Mouse (Mus musculus) limb, embryonic 14.5 days (tissue): ENCODE measurements at regions not wholly inside any gene's neighbourhood (a gene's known extent, or its start where the extent isn't known, plus 50 kb on each side); places are given as distances from the start of the nearest gene placed in this dataset.
A peak's percentile ranks its signal among the peaks of the same experiment; 100 is the strongest.

Experiments used
- ATAC-seq: fragments of 200-750 bp; cut with Nextera tagmentation; 2 replicates; pipeline ENCODE4 v1.8.0; 2017; ENCODE audit warnings: low read depth, moderate number of reproducible peaks, moderate TSS enrichment; ENCODE audit not compliant: low FRiP score
- DNase-seq: peaks from one replicate; pipeline ENCODE4 v3.0.0-alpha.2; 2015; ENCODE audit warnings: low spot score
- H3K27ac ChIP-seq: fragments of 300-500 bp; sonication (generic); replicated peaks from 2 replicates; pipeline ENCODE4 v1.5.1; 2014; ENCODE audit warnings: low read depth, mild to moderate bottlenecking, low read length, moderate library complexity, mixed read lengths
- H3K27me3 ChIP-seq: fragments of 300-500 bp; sonication (generic); 2 replicates; pipeline ENCODE4 v1.6.1; 2014; ENCODE audit warnings: low read length, mixed read lengths; ENCODE audit not compliant: control insufficient read depth, insufficient read depth
- H3K36me3 ChIP-seq: fragments of 300-500 bp; sonication (generic); 2 replicates; pipeline ENCODE4 v1.6.1; 2014; ENCODE audit warnings: mild to moderate bottlenecking, low read length, moderate library complexity, mixed read lengths; ENCODE audit not compliant: control insufficient read depth, insufficient read depth
- H3K4me1 ChIP-seq: fragments of 300-500 bp; sonication (generic); 2 replicates; pipeline ENCODE4 v1.6.1; 2014; ENCODE audit warnings: antibody characterized with exemption, low read length, mixed read lengths; ENCODE audit not compliant: control insufficient read depth, insufficient read depth
- H3K4me2 ChIP-seq: fragments of 300-500 bp; sonication (generic); replicated peaks from 2 replicates; pipeline ENCODE4 v1.6.1; 2014; ENCODE audit warnings: low read depth, mild to moderate bottlenecking, low read length, moderate library complexity; ENCODE audit not compliant: severe bottlenecking
- H3K4me3 ChIP-seq: fragments of 300-500 bp; sonication (generic); replicated peaks from 2 replicates; pipeline ENCODE4 v1.5.1; 2014; ENCODE audit warnings: low read length
- H3K9ac ChIP-seq: fragments of 300-500 bp; sonication (generic); 2 replicates; pipeline ENCODE4 v1.6.1; 2014; ENCODE audit warnings: mild to moderate bottlenecking, low read depth, low read length, moderate library complexity; ENCODE audit not compliant: severe bottlenecking
- H3K9me3 ChIP-seq: fragments of 300-500 bp; sonication (generic); 2 replicates; pipeline ENCODE4 v1.6.1; 2016; ENCODE audit warnings: low read length; ENCODE audit not compliant: control insufficient read depth
- POLR2A ChIP-seq: fragments of 200-500 bp; IDR thresholded peaks from 2 replicates; pipeline ENCODE4 v1.8.0; 2012; ENCODE audit warnings: inconsistent platforms, mild to moderate bottlenecking, moderate library complexity, borderline replicate concordance; ENCODE audit not compliant: insufficient read depth, insufficient read length; ENCODE audit errors: extremely low read depth
- WGBS: fragments of 180-500 bp; shearing (Covaris S2); extraction: QIAGEN DNeasy Blood & Tissue Kit; methylation state at CpG from one replicate; pipeline ENCODE4 v1.1.7; 2014; 5-methylcytosine and 5-hydroxymethylcytosine counted together

- no peak overlapping the region for H3K9ac ChIP-seq
- DNase-seq = no peak
- H3K27ac ChIP-seq = no peak overlapping the region
- ATAC-seq = no peak
- H3K9me3 ChIP-seq = no peaks in the 10 kb centered on the region
- peaks cover 5% of the 10 kb centered on the region; the same call in 1 of the 2 replicates for H3K4me1 ChIP-seq
- H3K27me3 ChIP-seq = no peaks in the 10 kb centered on the region
- TF ChIP-seq POLR2A = no peak
- no peak overlapping the region for H3K4me2 ChIP-seq
- H3K36me3 ChIP-seq = no peaks in the 10 kb centered on the region
- no peak overlapping the region for H3K4me3 ChIP-seq
- 77% methylated on average over 10 of the region's 10 CpGs for WGBS
Observed at GRCm38 (mm10) chr3:41185305-41186097, 102.7 kb upstream of the Pgrmc2 start.

DNA sequence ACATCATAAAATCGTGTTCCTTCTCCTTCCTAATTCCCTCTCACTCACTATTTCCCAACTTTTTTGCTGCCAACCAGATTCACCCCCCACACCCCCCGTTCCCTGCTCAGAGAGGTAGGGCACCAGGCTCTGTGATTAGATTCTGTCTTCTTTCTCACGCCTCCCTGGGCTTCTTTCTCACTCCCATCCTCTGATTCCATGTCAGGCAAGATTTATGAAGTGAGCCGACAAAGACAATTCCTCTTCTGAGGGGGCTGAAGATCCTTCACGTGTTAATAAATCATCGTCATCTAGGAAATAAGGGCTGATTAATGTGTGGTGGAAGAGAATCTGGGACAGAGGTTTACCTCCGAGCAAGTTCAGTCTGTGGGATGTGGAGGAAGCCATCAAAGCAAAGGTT lies 101.5 kb upstream of the Pgrmc2 start:
- Histone ChIP-seq H3K27ac (no peak overlapping the region), H3K36me3 (no peaks in the 10 kb centered on the region), H3K9me3 (no peaks in the 10 kb centered on the region), H3K4me2 (no peak overlapping the region), H3K4me3 (no peak overlapping the region), H3K4me1 (peaks cover 5% of the 10 kb centered on the region; the same call in 1 of the 2 replicates), H3K27me3 (no peaks in the 10 kb centered on the region), H3K9ac (no peak overlapping the region)
- no peak for DNase-seq
- no peak for TF ChIP-seq POLR2A
- no peak for ATAC-seq
- WGBS = 51% methylated on average over 7 of the region's 7 CpGs

DNA sequence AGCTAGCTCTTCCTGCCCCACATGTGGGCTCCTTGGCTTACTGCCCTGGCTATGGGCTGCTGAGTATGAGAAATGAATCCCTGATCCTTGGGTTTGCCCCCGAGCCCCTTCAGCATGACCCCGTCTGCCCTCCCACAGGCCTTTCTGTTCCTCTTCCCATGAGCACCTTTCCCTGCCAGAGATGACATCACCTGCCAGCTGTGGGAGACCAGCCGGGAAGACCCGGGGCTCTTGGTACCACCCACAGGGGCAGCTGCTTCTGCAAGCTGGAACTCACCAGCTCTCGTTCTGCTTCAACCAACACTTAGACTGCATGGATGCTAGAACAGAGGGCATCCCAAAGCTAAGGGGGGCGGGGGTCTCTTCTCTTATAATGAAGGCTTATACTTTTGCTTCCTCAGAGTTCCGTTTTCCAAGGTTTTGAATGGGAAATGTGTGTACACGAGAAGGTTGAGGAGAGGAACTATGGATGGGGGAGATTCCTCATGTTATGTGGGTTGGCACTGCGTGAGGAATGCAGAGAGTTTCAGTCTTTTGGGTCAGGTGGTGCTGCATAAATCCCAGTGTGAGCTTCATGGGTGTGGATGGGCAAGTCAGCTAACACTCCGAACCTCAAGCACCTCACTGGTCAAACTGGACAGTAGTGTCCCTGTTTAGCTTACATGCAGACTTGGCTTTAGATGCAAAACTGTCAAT lies 100.2 kb upstream of the Pgrmc2 start:
- no peak overlapping the region for H3K27ac ChIP-seq
- peaks cover 5% of the 10 kb centered on the region; the same call in 1 of the 2 replicates for H3K4me1 ChIP-seq
- H3K9me3 ChIP-seq = no peaks in the 10 kb centered on the region
- no peak overlapping the region for H3K4me2 ChIP-seq
- ATAC-seq (peak; percentile 16; the same call in 1 of the 2 replicates), DNase-seq (no peak)
- no peak overlapping the region for H3K4me3 ChIP-seq
- H3K9ac ChIP-seq = no peak overlapping the region
- WGBS = 54% methylated on average over 10 of the region's 10 CpGs
- TF ChIP-seq POLR2A = no peak
- no peaks in the 10 kb centered on the region for H3K27me3 ChIP-seq
- no peaks in the 10 kb centered on the region for H3K36me3 ChIP-seq

- DNase-seq (peak; percentile 94), ATAC-seq (peak; percentile 87)
- H3K4me2 ChIP-seq = no peak overlapping the region
- H3K9ac ChIP-seq = no peak overlapping the region
- H3K4me3 ChIP-seq = no peak overlapping the region
- H3K9me3 ChIP-seq = no peaks in the 10 kb centered on the region
- H3K27ac ChIP-seq = no peak overlapping the region
- TF ChIP-seq POLR2A = no peak
- H3K27me3 ChIP-seq = no peaks in the 10 kb centered on the region
- 56% methylated on average over 15 of the region's 15 CpGs for WGBS
- H3K4me1 ChIP-seq = peaks cover 5% of the 10 kb centered on the region; the same call in 1 of the 2 replicates
- no peaks in the 10 kb centered on the region for H3K36me3 ChIP-seq
Observed at GRCm38 (mm10) chr3:41182036-41182899, 99.4 kb upstream of the Pgrmc2 start.

- H3K27ac ChIP-seq = no peak overlapping the region
- H3K4me1 ChIP-seq = peaks cover 5% of the 10 kb centered on the region; the same call in 1 of the 2 replicates
- ATAC-seq = no peak
- H3K4me2 ChIP-seq = no peak overlapping the region
- DNase-seq = no peak
- 82% methylated on average over 11 of the region's 11 CpGs for WGBS
- H3K36me3 ChIP-seq = no peaks in the 10 kb centered on the region
- H3K27me3 ChIP-seq = no peaks in the 10 kb centered on the region
- no peaks in the 10 kb centered on the region for H3K9me3 ChIP-seq
- no peak for TF ChIP-seq POLR2A
- no peak overlapping the region for H3K9ac ChIP-seq
- H3K4me3 ChIP-seq = no peak overlapping the region
Observed at GRCm38 (mm10) chr3:41181438-41181837, 98.6 kb upstream of the Pgrmc2 start.
